ENCODE assay signal across 1 mouse cellular context in genomic region chr16:91044270-91045182, GRCm38 (mm10).
TF ChIP-seq lines count a peak whose summit lies in the region.

Gene Paxbp1, minus strand, starts transcription at chr16:91044543.

TF ChIP-seq in MEL, 35 proteins besides CTCF, POLR2A, EP300 and RAD21 (continued from another document):
- TF ChIP-seq GATA1 (IDR thresholded peaks at IDR 0.05; ENCODE audit: low read depth, low read length) (no peak), JUND (IDR thresholded peaks at IDR 0.05; ENCODE audit: low read depth, low read length) (no peak), CHD1 (IDR thresholded peaks at IDR 0.05; ENCODE audit: low read depth, low read length) (no peak), MAFK (IDR thresholded peaks at IDR 0.05; ENCODE audit: borderline replicate concordance, low read depth, low read length) (no peak), E2F4 (IDR thresholded peaks at IDR 0.05; ENCODE audit: borderline replicate concordance, low read depth, low read length) (no peak)
